Mouse (Mus musculus): ENCODE data around the gene Ifit3b. TPM values are rescaled to one million over a fixed set of nuclear protein-coding genes. Genes with fewer than 3 reads are reported as not detected.

Gene Ifit3b
- polyA plus RNA-seq, 1 experiment from 2014 or later: 0.33 TPM

DNA sequence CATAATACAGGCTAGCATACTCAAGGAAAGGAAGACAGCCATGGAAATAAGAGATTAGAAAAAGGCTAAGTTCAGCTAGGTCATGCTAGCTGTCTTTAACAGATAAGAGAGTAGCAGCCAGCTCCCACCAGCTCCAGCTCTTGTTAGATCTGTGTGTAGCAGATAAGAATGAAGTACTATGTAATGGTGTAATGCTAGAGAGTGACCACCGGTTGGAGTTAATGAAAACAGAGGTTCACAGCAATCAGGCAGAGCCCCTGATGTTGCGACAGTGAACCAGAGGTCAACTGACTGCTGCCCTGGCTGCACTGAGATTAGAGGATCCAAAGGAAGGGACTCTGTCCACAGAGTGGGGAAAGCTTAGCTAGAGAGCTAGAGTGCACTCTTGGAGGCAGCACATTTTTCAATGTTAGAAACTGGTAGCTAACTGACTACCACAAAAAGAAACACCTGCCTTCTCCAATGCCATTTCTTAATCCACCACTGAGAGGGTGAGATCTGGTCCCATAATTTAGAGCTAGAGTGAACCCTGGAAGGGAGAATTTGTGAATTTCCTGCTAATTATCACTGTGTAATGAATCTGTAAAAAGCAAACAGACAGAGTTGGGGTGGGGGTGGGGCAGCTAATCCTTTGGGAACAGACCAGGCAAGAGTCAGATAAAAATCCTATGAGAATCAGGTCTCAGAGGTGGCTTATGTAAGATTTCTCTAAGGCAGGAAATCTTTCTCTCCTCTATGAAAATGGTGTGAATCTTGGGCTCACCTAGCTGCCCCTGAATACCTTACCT is 48.9 kb downstream of the Ifit3b start:
- H3K9me3 ChIP-seq: no peaks in the 10 kb centered on the region
- no peak overlapping the region for H3K27ac ChIP-seq
- no peak overlapping the region for H3K4me3 ChIP-seq
- H3K4me1 ChIP-seq: no peaks in the 10 kb centered on the region
- H3K27me3 ChIP-seq: no peaks in the 10 kb centered on the region
- H3K4me2 ChIP-seq (replicated peaks): no peak overlapping the region
- no peak overlapping the region for H3K9ac ChIP-seq
- ATAC-seq (ENCODE audit: insufficient number of reproducible peaks, insufficient read depth, low FRiP score, low TSS enrichment): 0 out of 2 replicates have a peak, but pooled peaks have one; percentile 52
- 26% methylated on average over 2 of the region's 2 CpGs for WGBS
- H3K36me3 ChIP-seq: no peaks in the 10 kb centered on the region

DNA sequence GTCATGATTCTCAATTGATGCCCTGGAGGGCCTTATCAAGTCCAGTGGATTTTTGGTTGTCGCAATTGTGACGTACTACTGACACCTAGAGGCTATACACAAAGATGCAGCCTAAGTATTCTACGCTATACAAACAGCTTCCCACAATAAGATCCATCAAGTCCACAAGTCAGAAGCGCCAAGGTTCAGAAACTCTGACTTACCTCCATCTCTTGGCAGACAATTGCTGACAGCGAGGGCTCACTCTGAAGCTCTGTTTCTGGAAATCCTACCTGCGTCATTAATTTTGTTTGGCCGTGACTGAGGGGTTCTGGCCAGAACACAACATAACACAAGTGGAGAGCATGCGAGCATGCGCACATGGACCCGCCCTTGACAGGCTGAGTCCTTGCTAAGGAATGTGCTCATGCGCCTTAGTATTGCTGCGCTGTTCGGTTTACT is 54.3 kb downstream of the Ifit3b start:
- Histone ChIP-seq H3K36me3 (no peaks in the 10 kb centered on the region), H3K9ac (no peak overlapping the region), H3K4me1 (no peaks in the 10 kb centered on the region), H3K4me3 (peak overlapping the region; percentile 31), H3K4me2 (replicated peaks) (peak overlapping the region; percentile 44), H3K27ac (no peak overlapping the region), H3K9me3 (no peaks in the 10 kb centered on the region), H3K27me3 (no peaks in the 10 kb centered on the region)
- 16% methylated on average over 13 of the region's 13 CpGs for WGBS
- ATAC-seq (ENCODE audit: insufficient number of reproducible peaks, insufficient read depth, low FRiP score, low TSS enrichment): 0 out of 2 replicates have a peak, but pooled peaks have one; percentile 69

DNA sequence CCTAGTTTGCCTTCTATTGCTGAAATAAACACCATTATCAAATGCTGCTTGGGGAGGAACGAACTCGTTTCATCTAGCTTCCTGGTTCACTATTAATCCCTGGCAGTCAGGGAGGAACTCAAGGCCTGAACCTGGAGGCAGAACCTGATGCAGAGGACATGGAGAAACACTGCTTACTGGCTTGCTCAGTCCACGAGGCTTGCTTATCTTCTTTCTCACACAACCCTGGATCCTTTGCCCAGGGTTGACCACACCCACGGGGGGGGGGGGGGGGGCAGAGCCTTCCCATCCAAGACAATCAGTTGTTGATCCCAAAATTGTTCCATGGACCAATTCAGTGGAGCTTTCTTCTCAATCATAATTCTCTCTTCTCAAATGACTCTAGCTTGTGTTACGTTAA is 55.0 kb downstream of the Ifit3b start:
- no peak overlapping the region for H3K27ac ChIP-seq
- no peaks in the 10 kb centered on the region for H3K4me1 ChIP-seq
- no peaks in the 10 kb centered on the region for H3K36me3 ChIP-seq
- 47% methylated on average over 5 of the region's 5 CpGs for WGBS
- no peaks in the 10 kb centered on the region for H3K9me3 ChIP-seq
- ATAC-seq (ENCODE audit: insufficient number of reproducible peaks, insufficient read depth, low FRiP score, low TSS enrichment): no peak
- no peak overlapping the region for H3K9ac ChIP-seq
- peak overlapping the region; percentile 44 for H3K4me2 ChIP-seq (replicated peaks)
- no peak overlapping the region for H3K4me3 ChIP-seq
- no peaks in the 10 kb centered on the region for H3K27me3 ChIP-seq

Other genes with a start within 250 kb of the Ifit3b start
- gene Ch25h, start 132.8 kb upstream of the Ifit3b start, polyA plus RNA-seq (2016; fragmentation: Nextera tagmentation; extraction: Ambion mirVana): 2.4 and 4.1 TPM in 2 replicates
- gene Lipa, start 80.5 kb upstream of the Ifit3b start, polyA plus RNA-seq (2016; fragmentation: Nextera tagmentation; extraction: Ambion mirVana): 30.2 and 30.7 TPM in 2 replicates
- gene Ifit2, start 57.3 kb upstream of the Ifit3b start, polyA plus RNA-seq (2016; fragmentation: Nextera tagmentation; extraction: Ambion mirVana): 8.9 and 9.8 TPM in 2 replicates
- gene Ifit3, start 24.4 kb upstream of the Ifit3b start, polyA plus RNA-seq (2016; fragmentation: Nextera tagmentation; extraction: Ambion mirVana): 0.74 and 1.3 TPM in 2 replicates
- 0.13 and 0.14 TPM in 2 replicates for gene Ifit1bl1, start 6.0 kb upstream of the Ifit3b start, polyA plus RNA-seq (2016; fragmentation: Nextera tagmentation; extraction: Ambion mirVana)
- 0.40 TPM in 1 of 2 replicates, not detected in the other for gene Ifit1bl2, start 32.8 kb downstream of the Ifit3b start, polyA plus RNA-seq (2016; fragmentation: Nextera tagmentation; extraction: Ambion mirVana)
- gene Ifit1, start 32.9 kb downstream of the Ifit3b start, polyA plus RNA-seq (2016; fragmentation: Nextera tagmentation; extraction: Ambion mirVana): 0.50 and 0.53 TPM in 2 replicates
- gene Slc16a12, start 139.3 kb downstream of the Ifit3b start, polyA plus RNA-seq (2016; fragmentation: Nextera tagmentation; extraction: Ambion mirVana): 0.93 and 1.1 TPM in 2 replicates